Comparison of ENCODE assay signal across 1 mouse cellular context in the genomic region with DNA sequence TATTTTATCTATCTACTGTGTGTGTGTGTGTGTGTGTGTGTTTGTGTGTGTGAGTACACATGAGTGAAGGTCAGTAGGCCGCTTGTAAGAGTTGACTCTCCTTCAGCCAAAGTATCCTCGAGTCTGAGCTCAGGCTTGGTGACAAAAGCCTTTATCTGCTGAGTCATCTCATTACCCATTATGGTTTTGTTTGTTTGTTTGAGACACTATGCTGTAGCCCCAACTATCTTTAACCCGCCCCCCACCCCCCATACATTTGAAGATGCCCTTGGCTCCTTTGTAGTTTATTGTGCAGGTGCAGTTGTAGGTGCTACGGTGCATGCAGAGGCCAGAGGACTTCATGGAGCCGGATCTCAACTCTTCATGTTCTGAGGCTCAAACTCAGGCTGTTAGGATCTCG.
TF ChIP-seq lines count a peak whose summit lies in the region.

No protein-coding gene starts in this region.

TF ChIP-seq in CH12.LX, 34 proteins besides CTCF, POLR2A, EP300 and RAD21 (continued from another document):
- peak; percentile 73; the same call in 1 of the 2 replicates for TF ChIP-seq MAFK (IDR thresholded peaks at IDR 0.05; ENCODE audit: insufficient replicate concordance, low read length)
- TF ChIP-seq IRF4 (IDR thresholded peaks at IDR 0.05; ENCODE audit: low read depth, low read length) = peak; percentile 34; the same call in 1 of the 2 replicates
- no peak for TF ChIP-seq ELF1 (IDR thresholded peaks at IDR 0.05; ENCODE audit: low read depth, low read length)
